Mouse (Mus musculus): ENCODE data around the gene Cntfr.

The Cntfr gene

DNA sequence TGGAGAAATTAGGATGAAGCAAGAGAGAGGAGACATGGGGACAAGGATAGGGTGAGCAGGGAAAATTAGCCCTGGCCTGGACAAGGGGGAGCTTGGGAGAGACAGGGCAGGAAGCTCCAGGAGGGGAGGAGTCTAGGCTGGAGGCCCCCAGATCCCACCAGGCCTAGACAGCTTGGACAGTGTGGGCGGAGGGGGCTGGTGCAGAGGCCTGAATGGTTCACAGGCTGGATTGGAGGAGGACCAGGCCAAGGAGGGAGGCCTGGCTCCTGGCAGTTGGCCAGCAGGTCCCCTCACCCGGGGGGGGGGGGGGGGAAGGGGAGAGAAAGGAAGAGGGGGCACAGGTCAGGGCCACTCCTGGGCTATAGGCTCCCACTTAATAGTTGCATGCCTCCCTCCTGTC, 17.6 kb downstream of the Cntfr start:
- no peak for DNase-seq (ENCODE audit: low spot score in 2 of 2)

DNA sequence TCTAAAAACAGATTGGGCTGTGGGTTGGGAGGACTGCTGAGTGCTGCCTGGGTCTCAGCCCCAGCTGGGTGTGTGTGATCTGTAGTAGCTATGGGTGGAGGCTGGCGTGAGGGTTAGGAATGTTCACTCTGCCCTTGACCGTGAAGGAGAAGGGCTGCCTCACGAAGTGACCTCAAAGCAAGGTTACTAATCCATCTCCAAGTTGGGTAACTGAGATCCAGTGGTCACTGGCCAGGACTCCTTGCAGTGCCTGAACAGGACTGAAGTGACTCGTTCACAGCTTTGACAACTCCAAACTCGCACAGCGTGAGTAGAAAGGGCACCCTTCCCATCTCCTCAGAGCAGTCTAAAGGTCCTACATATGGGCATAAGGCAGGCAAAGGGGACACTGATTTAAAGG, 18.0 kb downstream of the Cntfr start:
- DNase-seq (ENCODE audit: low spot score in 2 of 2) = no peak

DNA sequence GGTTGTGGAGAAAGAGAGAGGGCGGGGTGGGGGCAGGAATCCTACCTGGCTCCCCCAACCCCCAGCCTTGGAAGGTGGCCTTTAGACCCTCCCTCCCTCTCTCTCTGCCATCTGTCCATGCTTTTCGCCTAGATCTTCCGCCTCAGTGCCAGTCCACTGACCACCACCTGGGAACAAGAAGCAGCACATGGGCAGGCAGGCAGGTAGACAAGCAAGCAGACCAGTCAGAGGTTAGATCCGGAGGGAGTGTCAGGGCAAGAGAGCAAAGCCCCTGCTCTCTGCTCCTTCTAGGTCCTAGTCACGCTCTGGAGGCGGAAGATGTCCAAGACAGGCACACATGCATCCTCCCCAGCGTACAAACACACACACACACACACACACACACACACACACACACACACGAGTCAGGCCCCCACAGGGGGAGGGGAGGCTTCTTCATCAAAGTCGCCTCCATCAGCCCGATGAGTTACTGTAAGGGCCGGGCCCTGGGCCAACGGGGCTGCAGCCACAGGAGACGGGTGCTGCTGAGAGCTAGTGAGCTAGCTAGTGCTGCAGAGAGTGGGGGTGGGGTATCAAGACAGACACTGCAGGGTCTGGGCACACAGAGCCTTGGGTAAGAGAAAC, 19.8 kb downstream of the Cntfr start:
- no peak for DNase-seq (ENCODE audit: low spot score in 2 of 2)

DNA sequence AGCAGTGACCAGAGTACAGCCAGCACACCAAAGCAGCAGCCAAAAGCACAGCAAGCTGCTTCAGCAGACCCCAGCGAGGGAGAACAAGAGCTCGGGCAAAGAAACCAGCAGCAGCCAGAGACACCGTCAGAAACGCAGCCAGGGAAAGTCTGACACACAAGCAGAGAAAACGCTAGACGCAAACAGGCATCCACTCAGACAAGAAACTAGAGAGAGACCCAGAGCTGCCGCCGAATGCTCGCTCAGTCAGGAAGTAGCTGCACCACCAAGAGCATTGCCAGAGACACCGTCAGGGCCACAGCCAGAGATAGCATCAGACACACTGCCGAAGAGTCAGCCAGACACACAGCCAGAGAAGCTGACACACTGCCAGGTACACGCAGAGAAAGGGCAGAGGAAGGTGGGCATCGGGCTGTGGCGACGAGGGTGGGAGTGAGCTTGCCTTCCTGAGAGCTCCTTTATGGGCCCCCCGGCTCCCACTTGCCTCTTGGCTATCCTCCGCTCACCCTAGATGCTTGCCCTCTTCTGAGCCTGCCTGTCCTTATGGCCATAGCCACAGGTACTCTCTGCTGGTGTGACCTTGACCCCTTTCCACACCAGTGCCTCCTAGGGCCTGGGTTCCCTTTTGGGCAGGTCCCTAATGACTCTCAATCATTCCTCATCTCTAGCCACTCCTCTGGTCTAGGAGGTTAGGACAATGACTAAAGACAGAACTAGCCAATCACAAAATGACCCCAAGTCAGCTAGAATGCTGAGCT, 20.5 kb downstream of the Cntfr start:
- DNase-seq (ENCODE audit: low spot score in 2 of 2) = no peak

DNA sequence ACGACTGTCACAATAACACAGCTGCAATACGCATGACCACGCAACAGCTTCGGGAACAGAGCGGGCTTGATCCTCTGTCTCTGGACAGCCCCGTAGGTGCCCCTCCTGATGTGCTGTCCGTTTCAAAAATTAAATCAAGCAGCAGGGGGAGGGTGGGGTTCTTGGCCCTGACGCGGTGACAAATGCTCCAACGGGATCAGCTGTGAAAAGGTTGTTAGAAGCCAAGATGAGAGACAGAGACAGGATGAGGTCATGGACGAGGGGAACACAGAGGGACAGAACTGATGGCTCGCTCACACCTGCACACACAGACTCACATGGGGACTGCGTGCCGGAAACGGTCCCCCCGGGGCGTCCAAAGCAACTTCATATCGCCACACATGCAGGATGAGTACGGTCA, 23.7 kb downstream of the Cntfr start:
- no peak for DNase-seq (ENCODE audit: low spot score in 2 of 2)

DNA sequence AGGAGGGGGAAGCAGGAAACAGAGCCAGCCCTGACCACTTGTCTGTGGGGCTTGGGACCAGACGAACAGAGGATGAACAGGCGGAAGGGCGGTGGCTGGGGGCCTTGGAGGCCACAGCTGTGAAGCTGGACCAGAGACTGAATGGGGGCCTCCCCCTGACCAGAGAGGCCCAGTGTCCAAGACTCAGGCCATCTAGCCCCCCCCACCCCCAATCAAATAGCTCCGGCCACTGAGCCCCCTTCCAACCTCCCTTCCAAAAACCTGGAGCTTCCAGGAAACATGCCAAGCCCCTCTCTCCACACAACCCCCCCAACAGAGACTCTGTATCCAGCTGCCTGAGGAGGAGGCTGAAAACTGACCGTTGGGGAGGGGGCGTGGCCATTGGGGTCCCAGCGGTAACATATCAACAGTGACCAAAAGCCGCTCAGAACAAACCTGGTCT, 24.3 kb downstream of the Cntfr start:
- DNase-seq (ENCODE audit: low spot score in 2 of 2) = no peak

DNA sequence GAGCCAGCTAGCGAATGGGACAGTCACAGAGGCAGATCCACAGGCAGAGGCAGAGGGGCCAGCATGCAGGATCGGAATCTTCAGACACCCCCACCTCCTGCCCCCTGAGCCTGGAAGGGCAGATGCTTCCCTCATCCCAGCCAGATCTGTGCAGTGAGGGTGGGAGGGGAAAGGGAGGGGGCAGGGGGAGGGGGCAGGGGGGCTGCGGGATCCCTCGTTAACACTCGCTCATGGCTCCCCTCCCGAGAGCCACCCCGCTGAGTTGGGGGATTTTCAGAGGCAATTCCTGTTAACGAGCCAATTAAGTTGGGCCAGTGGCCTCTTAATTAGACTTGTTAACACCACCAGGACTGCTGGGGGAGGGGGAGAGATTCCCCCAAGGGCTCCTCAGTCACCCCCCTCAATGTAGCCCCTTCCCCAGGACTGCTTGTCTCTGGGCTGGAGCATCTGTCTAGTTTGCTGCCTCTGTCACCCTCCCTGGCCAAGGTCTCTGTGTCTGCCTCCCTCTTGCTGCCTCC, 24.9 kb downstream of the Cntfr start:
- DNase-seq (ENCODE audit: low spot score in 2 of 2) = no peak

DNA sequence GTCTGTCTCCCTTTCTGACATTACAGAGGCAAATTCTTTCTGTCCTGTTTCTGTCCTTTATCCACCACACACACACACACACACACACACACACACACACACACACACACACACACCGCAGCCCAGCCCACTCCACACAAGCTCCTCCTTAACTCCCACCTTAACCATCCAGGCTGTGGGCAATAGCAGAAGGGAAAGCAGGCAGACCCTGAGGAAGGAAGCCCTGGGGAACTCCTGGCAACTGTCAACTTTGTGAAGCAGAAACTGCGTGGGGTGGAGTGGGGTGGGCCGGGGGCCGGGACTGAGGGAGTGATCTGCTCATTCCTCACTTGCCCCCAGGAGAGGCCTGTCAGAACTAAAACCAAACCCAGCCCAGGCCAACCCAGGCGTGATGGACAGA, 25.4 kb downstream of the Cntfr start:
- DNase-seq (ENCODE audit: low spot score in 2 of 2) = no peak

DNA sequence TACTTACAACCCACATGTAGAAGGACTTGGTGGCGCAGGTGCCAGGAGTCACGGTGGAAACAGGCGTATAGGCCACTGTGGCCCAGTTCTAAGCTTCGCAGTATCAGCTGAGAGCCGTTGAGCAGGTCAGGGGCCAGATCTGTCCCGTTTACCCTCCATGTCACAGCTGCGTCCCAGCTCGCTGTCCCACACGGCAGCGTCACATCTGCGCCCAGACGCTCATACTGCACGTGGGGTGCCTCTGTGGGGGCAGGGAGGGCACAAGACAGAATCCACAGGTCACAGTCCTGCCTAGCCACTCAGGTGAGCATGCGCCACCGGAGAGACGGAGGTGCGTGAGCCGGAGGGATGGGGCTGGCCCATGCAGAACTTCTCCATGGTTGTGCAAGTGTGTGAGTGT, 26.1 kb downstream of the Cntfr start:
- DNase-seq (ENCODE audit: low spot score in 2 of 2) = no peak

DNA sequence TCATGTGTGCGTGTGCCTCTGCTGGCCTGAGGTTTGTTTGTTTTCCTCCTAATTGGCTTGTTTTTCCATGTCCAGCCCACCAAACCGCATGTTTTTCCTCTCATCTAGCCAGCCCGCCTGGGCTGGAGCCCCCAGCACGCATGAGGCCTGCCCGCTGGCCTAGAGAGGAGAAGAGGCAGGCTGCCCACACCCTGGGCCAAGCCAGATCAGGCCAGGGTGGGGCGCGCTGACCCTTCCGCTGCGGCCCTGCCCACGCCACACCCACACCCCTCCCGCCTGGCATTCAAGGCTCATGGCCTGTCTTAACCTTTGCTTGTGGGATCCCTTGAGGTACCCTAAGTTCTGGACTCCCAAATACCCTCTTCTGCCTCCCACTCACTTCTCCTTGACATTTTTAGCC, 30.2 kb downstream of the Cntfr start:
- no peak for DNase-seq (ENCODE audit: low spot score in 2 of 2)

DNA sequence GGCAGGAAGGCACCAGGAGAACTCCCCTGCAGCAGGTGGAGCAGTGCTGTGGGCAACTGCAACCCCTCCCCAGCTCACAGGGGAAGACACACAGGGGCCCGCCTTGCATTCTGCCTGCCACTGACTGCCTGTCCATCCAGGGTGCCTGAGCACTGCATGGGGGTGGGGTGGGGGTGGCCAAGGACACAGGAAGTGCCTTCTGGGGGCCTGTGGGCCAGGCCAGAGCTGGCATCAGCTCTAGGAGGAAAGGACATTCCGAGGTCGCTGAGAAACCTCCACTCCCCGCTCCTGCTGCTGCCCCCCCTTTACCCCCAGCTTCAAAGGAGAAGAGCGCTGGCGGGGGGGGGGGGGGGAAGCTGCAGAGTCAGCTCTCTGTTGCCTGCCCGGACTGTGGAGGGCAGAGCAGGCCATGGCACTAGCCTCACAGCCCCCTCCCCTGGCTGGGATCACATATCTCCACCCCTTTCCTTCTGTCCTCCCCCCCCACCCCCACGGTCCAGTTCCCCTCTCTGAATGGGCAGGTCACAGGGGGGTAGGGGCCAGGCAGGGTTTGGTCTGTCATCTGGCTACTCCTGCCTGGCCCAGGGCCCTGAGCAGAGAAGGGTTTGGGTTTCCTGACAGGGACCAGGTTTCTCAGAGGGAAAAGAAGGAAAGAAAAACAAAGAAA, 31.7 kb downstream of the Cntfr start:
- no peak for DNase-seq (ENCODE audit: low spot score in 2 of 2)

DNA sequence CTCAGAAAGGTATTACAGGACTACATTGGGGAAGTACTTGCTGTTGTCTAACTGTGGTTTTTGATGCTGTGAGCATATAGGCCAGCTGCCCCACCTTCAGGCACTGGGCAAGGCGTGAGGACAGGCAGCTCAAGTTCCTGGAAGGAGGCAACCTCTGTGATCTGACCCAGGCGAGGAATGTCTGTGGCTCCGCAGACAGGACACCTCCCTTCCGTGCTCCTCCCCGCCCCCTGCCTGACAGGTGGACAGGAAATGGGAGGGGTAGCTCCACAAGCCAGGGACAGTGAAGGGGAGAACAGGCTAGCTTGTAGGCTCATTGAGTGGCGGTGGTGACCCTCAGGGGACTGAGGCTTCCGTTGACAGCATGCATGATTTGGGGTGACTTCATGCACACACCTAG, 32.4 kb downstream of the Cntfr start:
- DNase-seq (ENCODE audit: low spot score in 2 of 2) = no peak

DNA sequence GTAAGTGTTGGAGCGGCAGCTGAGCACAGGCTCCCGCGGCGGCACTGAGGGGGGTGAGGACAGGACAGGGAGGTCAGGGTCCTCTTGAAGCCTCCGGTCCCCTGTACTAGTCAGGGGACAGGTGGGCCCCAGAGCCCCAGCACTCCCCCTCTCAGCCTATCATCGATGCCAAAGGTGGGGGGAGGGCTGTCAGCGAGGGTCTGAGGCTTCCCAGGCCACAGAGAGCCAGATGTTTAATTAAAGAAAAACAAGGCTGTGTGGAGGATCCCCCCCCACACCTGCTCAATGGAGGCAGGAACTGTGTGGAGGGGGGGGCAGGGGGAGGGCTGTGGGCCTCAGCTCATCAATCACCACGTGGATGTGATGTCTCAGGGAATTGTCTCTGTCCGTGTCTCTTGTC, 33.3 kb downstream of the Cntfr start:
- DNase-seq (ENCODE audit: low spot score in 2 of 2) = no peak

DNA sequence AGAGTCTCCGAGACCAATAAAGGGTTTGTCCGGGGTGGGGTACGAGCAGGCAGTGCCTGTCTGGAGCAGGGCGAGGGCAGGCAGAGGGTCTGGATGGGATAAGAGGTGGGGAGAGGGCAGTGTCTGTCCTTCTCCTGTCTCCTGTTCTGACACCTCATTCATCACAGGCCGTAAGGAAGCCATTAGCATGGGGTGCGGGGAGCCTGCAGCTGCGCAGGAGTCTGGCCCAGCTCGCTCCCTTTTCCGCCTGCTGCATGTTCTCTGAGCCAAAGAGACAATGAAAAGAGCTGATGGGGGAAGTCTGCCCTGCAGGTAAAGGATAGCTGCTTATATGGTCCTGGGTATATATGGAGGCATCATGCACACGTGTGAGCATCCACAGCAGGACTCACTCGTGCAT, 34.2 kb downstream of the Cntfr start:
- no peak for DNase-seq (ENCODE audit: low spot score in 2 of 2)

DNA sequence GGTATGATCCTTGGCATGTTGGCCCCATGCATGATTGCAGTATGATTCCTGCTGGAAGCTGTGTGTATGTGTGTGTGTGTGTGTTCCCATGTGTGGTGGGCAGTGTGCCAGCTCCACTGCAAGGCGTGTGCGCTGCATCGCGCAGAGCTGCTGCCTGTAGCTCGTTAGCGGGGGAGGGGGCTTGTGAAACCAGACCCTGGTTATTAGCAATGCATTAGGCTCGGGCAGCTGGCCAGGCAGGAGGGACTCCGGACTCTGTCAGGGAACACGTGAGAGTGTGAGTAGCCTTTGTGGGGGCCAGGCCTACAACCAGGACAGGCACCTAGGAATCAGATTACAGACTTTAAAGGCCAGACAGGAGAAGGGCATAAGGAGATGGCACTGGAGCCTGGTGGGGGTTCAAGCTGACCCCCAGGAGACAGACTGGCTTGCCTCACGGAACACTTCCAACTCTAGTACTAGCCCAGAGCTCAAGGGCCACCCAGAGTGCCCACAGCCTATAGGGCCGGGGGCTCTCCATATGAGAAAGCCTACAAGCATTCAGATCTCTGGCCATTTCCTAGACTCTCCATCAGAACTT, 35.9 kb downstream of the Cntfr start:
- DNase-seq (ENCODE audit: low spot score in 2 of 2) = no peak

DNA sequence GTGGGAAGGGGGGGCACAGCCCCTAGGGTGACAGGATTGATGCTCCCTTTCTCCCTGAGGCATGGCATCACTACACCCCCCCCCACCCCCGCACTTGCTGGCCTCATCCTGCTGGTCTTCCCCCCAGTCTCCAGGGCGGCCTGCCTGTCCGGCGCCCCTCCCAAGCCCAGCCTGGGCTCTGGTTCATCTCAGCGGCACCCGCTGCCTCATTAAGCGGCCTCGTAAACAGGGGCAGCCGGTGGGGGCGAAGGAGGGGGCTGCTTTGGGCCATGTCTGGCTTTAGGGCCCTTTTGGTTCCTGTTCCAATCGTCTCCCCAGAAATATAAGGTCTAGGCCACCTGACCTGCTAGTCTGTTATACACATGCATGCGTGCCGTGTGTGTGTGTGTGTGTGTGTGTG, 37.3 kb downstream of the Cntfr start:
- DNase-seq (ENCODE audit: low spot score in 2 of 2) = no peak

DNA sequence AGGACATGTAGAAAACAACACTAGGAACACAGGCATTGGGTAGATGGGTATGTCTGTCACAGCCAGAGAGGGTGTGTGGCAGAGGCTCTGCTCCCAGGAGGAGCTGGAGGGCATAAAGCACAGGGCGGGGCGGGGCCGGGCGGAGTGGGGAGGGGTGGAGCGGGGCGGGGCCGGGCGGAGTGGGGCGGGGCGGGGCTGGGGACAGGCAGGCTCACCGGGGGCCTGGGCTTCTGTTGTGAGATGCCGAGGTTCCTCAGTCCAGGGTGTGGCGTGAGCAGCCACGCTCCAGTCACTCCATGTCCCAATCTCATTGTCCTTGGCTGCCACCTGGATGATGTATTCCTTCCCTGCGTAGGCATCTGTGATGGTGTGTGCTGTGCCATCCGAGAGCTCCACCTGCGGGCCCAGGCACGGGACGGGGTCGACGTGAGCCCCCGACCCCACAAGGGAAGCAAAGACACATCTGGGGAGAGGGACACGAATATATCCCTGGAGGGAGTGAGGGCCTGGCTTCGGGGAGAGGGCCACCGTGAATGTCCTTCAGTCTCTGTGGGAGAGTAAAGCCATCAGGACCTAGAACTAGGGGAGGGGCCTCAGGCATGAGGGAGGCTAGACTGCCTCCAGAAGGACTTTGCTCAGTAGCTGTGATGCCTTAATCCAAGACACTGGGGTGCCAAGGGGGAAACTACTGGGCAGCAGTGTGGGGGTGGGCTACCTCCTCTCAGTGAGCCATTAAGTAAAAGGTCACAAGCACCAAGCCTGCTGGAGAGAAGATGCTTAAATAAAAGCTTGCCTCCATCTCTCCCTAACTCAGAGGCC, 38.1 kb downstream of the Cntfr start:
- no peak for DNase-seq (ENCODE audit: low spot score in 2 of 2)

DNA sequence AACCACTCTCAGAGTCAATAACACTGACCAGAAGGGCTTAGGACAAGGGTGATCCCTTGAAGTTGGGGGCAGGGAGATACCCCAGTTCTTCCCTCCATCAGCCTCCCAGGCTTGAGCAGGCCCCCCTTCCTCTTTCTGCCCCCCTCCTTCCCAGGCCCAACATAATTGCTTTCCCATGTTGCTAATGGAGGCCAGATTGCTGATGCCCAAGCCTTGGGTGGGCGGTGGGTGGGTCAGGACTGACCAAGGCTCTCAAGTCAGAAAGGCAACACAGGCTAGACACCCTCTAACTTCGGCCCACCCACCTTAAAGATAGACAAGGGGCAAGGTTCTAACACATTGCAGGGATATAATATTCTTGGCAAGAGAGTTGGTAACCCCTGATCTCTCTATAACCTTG, 41.4 kb downstream of the Cntfr start:
- DNase-seq (ENCODE audit: low spot score in 2 of 2) = no peak

DNA sequence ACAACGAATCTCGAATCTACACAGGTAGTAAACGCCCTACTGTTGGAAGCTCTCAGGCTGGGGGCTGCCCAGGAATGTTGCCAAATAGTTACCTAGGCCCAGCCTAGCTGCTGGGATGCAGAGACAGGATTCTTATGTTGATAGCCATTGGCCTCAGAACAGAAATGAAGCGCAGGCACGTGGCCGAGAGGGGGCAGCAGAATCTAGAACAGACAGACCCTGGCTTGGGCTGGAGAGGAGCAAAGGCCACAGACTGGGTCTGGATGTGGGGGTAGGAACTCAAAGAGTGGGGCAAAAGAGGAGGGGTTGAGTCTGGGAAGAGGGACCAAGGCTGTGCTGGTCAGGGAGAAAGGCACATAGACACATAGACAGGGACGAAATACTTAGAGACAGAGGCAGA, 42.7 kb downstream of the Cntfr start:
- DNase-seq (ENCODE audit: low spot score in 2 of 2) = peak; percentile 51 to 65

DNA sequence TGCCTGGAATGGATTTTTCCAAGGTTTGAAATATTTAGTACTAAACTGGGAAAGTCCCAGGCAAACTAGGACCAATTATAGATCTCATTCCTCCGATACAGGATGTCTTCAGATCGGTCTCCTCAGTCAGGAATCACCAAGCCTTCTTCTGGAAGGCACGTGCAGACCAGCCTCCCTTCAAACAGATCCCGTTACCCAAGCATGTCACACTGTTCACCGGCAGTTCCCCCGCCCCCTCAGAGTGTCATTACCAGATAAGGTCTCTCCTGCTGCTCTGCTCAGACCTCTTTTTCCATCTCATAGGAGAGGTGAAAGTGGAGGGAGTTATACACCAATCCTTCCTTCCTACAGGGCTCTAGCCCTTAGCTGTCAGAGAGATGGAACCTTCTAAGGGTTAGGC, 43.2 kb downstream of the Cntfr start:
- no peak for DNase-seq (ENCODE audit: low spot score in 2 of 2)

DNA sequence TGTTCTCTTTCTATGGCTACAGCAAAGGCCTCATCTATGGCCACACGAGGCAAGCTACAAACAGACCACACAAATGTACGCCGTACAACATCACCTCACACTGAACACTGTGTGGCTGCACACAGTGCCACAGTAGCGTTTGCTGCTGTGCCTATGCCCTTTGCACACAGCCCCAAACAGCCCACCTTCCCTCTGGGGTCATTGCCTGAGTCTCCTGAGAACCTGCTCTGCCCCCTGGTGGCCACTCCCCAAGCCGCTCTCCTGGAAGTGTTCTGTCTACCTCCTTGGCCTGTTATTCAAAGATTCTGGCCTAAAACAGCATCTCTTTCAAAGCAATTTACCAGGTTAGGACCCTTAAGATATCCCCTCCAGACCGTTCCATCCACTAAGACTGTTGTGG, 43.6 kb downstream of the Cntfr start:
- DNase-seq (ENCODE audit: low spot score in 2 of 2) = peak; percentile 69

DNA sequence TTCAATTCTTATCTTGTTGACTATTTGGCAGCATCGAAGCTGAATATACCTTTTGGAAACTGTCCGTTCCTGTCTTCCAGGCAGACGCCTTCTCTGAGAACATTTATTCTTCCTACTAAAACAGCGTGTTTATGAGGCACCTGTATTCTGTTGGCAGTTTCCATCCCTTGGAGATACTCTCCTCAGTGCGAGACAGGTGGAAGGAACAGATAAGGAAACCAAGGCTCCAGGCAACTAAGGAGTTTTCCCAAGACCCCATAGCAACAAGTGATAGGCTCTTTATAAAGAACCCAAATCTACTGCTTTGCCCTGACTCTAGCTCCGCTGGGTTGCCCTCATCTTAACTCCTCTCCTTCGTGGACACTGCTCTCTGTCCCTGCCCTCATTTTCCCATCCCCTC, 48.3 kb downstream of the Cntfr start:
- no peak for DNase-seq (ENCODE audit: low spot score in 2 of 2)

Measured in urinary bladder, postnatal 36 days (tissue).